Mouse (Mus musculus) limb, embryonic 14.5 days (tissue): ENCODE measurements around the gene Lamtor2. TPM values are rescaled to one million over a fixed set of nuclear protein-coding genes. Genes with fewer than 3 reads are reported as not detected.
A peak's percentile ranks its signal among the peaks of the same experiment; 100 is the strongest.

ENCODE experiments used
- ATAC-seq: fragments of 200-750 bp; cut with Nextera tagmentation; 2 replicates; pipeline ENCODE4 v1.8.0; 2017; ENCODE audit warnings: low read depth, moderate number of reproducible peaks, moderate TSS enrichment; ENCODE audit not compliant: low FRiP score
- DNase-seq: peaks from one replicate; pipeline ENCODE4 v3.0.0-alpha.2; 2015; ENCODE audit warnings: low spot score
- H3K27ac ChIP-seq: fragments of 300-500 bp; sonication (generic); replicated peaks from 2 replicates; pipeline ENCODE4 v1.5.1; 2014; ENCODE audit warnings: low read depth, mild to moderate bottlenecking, low read length, moderate library complexity, mixed read lengths
- H3K27me3 ChIP-seq: fragments of 300-500 bp; sonication (generic); 2 replicates; pipeline ENCODE4 v1.6.1; 2014; ENCODE audit warnings: low read length, mixed read lengths; ENCODE audit not compliant: control insufficient read depth, insufficient read depth
- H3K36me3 ChIP-seq: fragments of 300-500 bp; sonication (generic); 2 replicates; pipeline ENCODE4 v1.6.1; 2014; ENCODE audit warnings: mild to moderate bottlenecking, low read length, moderate library complexity, mixed read lengths; ENCODE audit not compliant: control insufficient read depth, insufficient read depth
- H3K4me1 ChIP-seq: fragments of 300-500 bp; sonication (generic); 2 replicates; pipeline ENCODE4 v1.6.1; 2014; ENCODE audit warnings: antibody characterized with exemption, low read length, mixed read lengths; ENCODE audit not compliant: control insufficient read depth, insufficient read depth
- H3K4me2 ChIP-seq: fragments of 300-500 bp; sonication (generic); replicated peaks from 2 replicates; pipeline ENCODE4 v1.6.1; 2014; ENCODE audit warnings: low read depth, mild to moderate bottlenecking, low read length, moderate library complexity; ENCODE audit not compliant: severe bottlenecking
- H3K4me3 ChIP-seq: fragments of 300-500 bp; sonication (generic); replicated peaks from 2 replicates; pipeline ENCODE4 v1.5.1; 2014; ENCODE audit warnings: low read length
- H3K9ac ChIP-seq: fragments of 300-500 bp; sonication (generic); 2 replicates; pipeline ENCODE4 v1.6.1; 2014; ENCODE audit warnings: mild to moderate bottlenecking, low read depth, low read length, moderate library complexity; ENCODE audit not compliant: severe bottlenecking
- H3K9me3 ChIP-seq: fragments of 300-500 bp; sonication (generic); 2 replicates; pipeline ENCODE4 v1.6.1; 2016; ENCODE audit warnings: low read length; ENCODE audit not compliant: control insufficient read depth
- POLR2A ChIP-seq: fragments of 200-500 bp; IDR thresholded peaks from 2 replicates; pipeline ENCODE4 v1.8.0; 2012; ENCODE audit warnings: inconsistent platforms, mild to moderate bottlenecking, moderate library complexity, borderline replicate concordance; ENCODE audit not compliant: insufficient read depth, insufficient read length; ENCODE audit errors: extremely low read depth
- WGBS: fragments of 180-500 bp; shearing (Covaris S2); extraction: QIAGEN DNeasy Blood & Tissue Kit; methylation state at CpG from one replicate; pipeline ENCODE4 v1.1.7; 2014; 5-methylcytosine and 5-hydroxymethylcytosine counted together
- polyA plus RNA-seq, 2 experiments: library from polyadenylated mRNA; depleted of rRNA in 1 of 2; stranded (reverse) in 1 of 2; unstranded in 1 of 2; fragments of >200 nt; fragmentation: Nextera tagmentation in 1 of 2; extraction: Ambion mirVana in 1 of 2; gene quantifications; 2 replicates each; pipeline versions ENCODE4 v1.2.1 to v1.2.3; 2012 to 2014

Gene Lamtor2
- polyA plus RNA-seq, 2 experiments, result 100 to 117 TPM

- DNase-seq, result no peak
Observed at GRCm38 (mm10) chr3:88535527-88535926, 17.3 kb downstream of the Lamtor2 start.

GRCm38 (mm10) chr3:88535005-88535404 is 17.9 kb downstream of the Lamtor2 start:
- Histone ChIP-seq H3K4me3 (peak overlapping the region; percentile 96), H3K4me1 (peaks cover 46% of the 10 kb centered on the region), H3K27me3 (no peaks in the 10 kb centered on the region), H3K9ac (peak overlapping the region; percentile 99), H3K27ac (peak overlapping the region; percentile 34; the same call in 1 of the 2 replicates), H3K36me3 (peaks cover 50% of the 10 kb centered on the region), H3K9me3 (no peaks in the 10 kb centered on the region), H3K4me2 (peak overlapping the region; percentile 62)
- no peak for ATAC-seq
- no peak for TF ChIP-seq POLR2A
- WGBS, result 18% methylated on average over 3 of the region's 3 CpGs
- DNase-seq, result no peak

More at GRCm38 (mm10) chr3:88535527-88535926, 17.3 kb downstream of the Lamtor2 start:
- WGBS, result 39% methylated on average over 4 of the region's 4 CpGs
- Histone ChIP-seq H3K27me3 (no peaks in the 10 kb centered on the region), H3K4me1 (peaks cover 42% of the 10 kb centered on the region), H3K4me2 (peak overlapping the region; percentile 62), H3K9me3 (no peaks in the 10 kb centered on the region), H3K27ac (0 out of 2 replicates have a peak overlapping the region, but pooled peaks have one; percentile 34), H3K4me3 (peak overlapping the region; percentile 96), H3K36me3 (peaks cover 55% of the 10 kb centered on the region), H3K9ac (peak overlapping the region; percentile 99; the same call in 1 of the 2 replicates)
- no peak for TF ChIP-seq POLR2A
- no peak for ATAC-seq

- Histone ChIP-seq H3K4me1 (peaks cover 57% of the 10 kb centered on the region), H3K36me3 (peaks cover 41% of the 10 kb centered on the region), H3K9me3 (no peaks in the 10 kb centered on the region), H3K4me3 (peak overlapping the region; percentile 96), H3K27ac (peak overlapping the region; percentile 98), H3K9ac (peak overlapping the region; percentile 99), H3K4me2 (peak overlapping the region; percentile 62), H3K27me3 (no peaks in the 10 kb centered on the region)
- DNase-seq (no peak), ATAC-seq (no peak; the same call in 1 of the 2 replicates)
- WGBS, result 0% methylated on average over 4 of the region's 5 CpGs
- TF ChIP-seq POLR2A, result no peak
Observed at GRCm38 (mm10) chr3:88533706-88534105, 19.2 kb downstream of the Lamtor2 start.

GRCm38 (mm10) chr3:88532689-88533511 is 20.0 kb downstream of the Lamtor2 start:
- Histone ChIP-seq H3K27me3 (no peaks in the 10 kb centered on the region), H3K27ac (peak overlapping the region; percentile 98), H3K36me3 (peaks cover 35% of the 10 kb centered on the region), H3K9ac (peak overlapping the region; percentile 99), H3K9me3 (no peaks in the 10 kb centered on the region), H3K4me1 (peaks cover 55% of the 10 kb centered on the region), H3K4me3 (peak overlapping the region; percentile 96), H3K4me2 (peak overlapping the region; percentile 62)
- under 1% methylated on average over 38 of the region's 40 CpGs for WGBS
- ATAC-seq (0 out of 2 replicates have a peak, but pooled peaks have one; percentile 3), DNase-seq (peak; percentile 67)
- TF ChIP-seq POLR2A, result peak; percentile 49; the same call in 1 of the 2 replicates

- 2% methylated on average over 12 of the region's 31 CpGs for WGBS
- DNase-seq (peak; percentile 54), ATAC-seq (no peak)
- Histone ChIP-seq H3K4me2 (peak within 1 kb of the TSS; percentile 62), H3K27ac (peak within 1 kb of the TSS; percentile 98), H3K4me1 (peaks cover 54% of the 10 kb centered on the region), H3K4me3 (peak within 1 kb of the TSS; percentile 96), H3K9ac (peak within 1 kb of the TSS; percentile 99), H3K27me3 (no peaks in the 10 kb centered on the region), H3K9me3 (no peaks in the 10 kb centered on the region), H3K36me3 (peaks cover 31% of the 10 kb centered on the region)
- no peak for TF ChIP-seq POLR2A
Observed at GRCm38 (mm10) chr3:88532299-88532674, 20.6 kb downstream of the Lamtor2 start, which contains the start of gene Mex3a. Gene Mex3a (plus strand): TSS chr3:88532395.
